Mouse (Mus musculus) adrenal gland, postnatal 14 days (tissue): ENCODE data around the gene Tmod3. TPM values are rescaled to one million over a fixed set of nuclear protein-coding genes. Genes with fewer than 3 reads are reported as not detected.
"Not testable (repeated sequence)": the region's sequence is repeated elsewhere in the genome, so short reads cannot be mapped to it uniquely, and the experiment has no call there.

Experiments
- DNase-seq: peaks from one replicate; pipeline ENCODE4 v3.0.0; 2021; ENCODE audit warnings: mixed read lengths
- total RNA-seq: library from RNA; stranded (reverse); gene quantifications from 2 replicates; pipeline ENCODE4 v1.2.3, GENCODE M21; 2021

Gene Tmod3
- total RNA-seq, 1 experiment from 2014 or later: 73.6 TPM

DNA sequence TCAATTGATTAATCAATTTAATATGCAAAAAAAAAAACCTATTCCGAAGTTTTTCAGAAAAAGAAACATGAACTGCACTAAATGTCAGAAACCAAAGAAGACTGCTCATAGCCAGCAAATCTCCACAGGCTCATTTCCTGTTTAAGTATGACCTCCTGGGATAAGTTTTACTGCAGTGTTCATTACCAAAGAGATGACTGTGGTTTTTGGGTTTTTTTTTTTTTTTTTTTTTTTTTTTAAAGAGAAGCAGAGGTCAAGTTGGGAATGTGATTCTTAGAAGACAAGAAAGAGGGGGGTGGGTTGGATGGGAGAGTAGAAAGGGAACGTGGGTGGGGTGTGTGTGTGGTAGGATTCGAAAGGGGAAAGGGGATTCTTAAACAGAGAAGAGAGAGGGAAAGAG lies 1.1 kb downstream of the Tmod3 start:
- no peak for DNase-seq

- no peak for DNase-seq
Measured at GRCm38 (mm10) chr9:75553719-75554118, 5.7 kb downstream of the Tmod3 start.

GRCm38 (mm10) chr9:75551342-75551741 lies 8.1 kb downstream of the Tmod3 start:
- no peak for DNase-seq

- DNase-seq: no peak
Measured at GRCm38 (mm10) chr9:75549010-75549409, 10.4 kb downstream of the Tmod3 start.

- DNase-seq: peak; percentile 92
Measured at GRCm38 (mm10) chr9:75546885-75547553, 12.4 kb downstream of the Tmod3 start.

GRCm38 (mm10) chr9:75545514-75545913 lies 13.9 kb downstream of the Tmod3 start:
- DNase-seq: no peak

GRCm38 (mm10) chr9:75541497-75541896 lies 18.0 kb downstream of the Tmod3 start:
- DNase-seq: peak; percentile 43

DNA sequence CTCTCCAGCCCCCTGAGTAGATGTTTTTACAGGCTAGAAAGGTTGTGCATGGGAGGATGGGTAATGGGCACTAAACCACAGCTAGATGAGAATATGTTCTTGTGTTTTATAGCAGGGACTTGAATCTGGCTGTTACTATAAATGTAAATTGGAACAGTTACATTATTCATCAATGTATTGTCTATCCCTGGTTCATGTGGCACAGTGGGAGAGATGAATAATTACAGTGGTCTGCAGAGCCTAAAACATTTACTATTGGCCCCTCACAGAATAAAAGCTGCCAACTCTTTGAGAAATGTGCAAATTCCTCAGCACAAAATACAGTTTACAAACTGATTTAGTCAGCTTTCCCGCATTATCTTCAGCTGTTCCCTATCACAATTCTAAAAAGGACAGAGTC lies 23.0 kb downstream of the Tmod3 start:
- no peak for DNase-seq

- no peak for DNase-seq
Measured at GRCm38 (mm10) chr9:75534431-75534962, 25.0 kb downstream of the Tmod3 start.

DNA sequence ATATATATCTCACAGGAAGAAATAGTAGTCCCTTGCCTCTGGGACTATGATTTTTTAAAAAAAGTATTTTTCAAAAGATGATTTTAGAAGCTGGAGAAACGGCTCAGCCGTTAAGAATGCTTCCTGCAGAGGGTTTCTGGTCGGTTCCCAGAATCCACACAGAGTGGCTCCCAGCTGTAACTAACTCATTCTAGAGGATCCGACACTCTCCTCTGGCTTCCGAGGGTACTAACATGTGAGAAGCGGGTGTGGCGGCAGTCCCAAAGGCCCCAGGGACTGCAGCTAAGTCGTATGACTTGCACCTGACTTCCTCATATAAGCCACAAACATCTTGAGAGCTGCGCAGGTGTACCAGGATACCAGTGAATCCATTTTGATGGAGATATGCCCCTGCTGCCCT lies 26.5 kb downstream of the Tmod3 start:
- not testable (repeated sequence) for DNase-seq

DNA sequence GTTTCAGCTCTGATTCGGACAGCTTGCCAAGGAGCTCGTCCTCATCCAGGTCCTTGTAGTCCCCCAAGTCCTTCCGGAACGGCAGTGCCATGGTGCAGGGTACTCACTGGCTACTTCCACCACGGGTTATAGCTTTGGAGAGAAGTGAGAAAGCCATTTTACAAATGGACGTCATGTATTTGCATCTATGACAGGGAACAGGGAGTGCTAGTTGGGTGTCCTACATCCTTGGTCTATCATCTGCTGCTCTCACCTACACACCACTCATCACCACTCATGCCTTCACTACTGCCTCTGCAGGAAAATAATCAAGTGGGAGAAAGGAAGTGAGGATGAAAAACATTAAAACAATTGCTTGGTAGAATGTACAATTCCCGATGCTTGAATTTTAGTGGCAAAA lies 27.0 kb downstream of the Tmod3 start:
- no peak for DNase-seq

- DNase-seq: peak; percentile 27
Measured at GRCm38 (mm10) chr9:75529358-75529757, 30.1 kb downstream of the Tmod3 start.

DNA sequence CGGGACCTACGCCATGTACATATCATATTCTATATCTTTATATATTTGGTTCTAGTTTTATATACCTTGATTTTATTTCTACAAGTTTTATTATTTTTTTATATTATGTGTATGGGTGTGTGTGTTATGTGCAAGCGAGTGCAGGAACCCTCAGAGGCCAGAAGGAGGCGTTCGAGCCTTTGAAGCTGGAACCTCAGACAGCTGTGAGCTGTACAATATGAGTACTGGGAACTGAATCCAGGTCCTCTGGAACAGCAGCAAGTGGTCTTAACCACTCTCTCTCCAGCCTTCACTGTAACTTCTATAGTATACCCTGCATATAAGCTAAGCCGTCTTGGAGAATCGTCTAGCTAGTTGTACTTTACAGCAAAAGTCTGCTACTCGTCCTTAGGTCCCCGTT lies 31.4 kb downstream of the Tmod3 start:
- no peak for DNase-seq

DNA sequence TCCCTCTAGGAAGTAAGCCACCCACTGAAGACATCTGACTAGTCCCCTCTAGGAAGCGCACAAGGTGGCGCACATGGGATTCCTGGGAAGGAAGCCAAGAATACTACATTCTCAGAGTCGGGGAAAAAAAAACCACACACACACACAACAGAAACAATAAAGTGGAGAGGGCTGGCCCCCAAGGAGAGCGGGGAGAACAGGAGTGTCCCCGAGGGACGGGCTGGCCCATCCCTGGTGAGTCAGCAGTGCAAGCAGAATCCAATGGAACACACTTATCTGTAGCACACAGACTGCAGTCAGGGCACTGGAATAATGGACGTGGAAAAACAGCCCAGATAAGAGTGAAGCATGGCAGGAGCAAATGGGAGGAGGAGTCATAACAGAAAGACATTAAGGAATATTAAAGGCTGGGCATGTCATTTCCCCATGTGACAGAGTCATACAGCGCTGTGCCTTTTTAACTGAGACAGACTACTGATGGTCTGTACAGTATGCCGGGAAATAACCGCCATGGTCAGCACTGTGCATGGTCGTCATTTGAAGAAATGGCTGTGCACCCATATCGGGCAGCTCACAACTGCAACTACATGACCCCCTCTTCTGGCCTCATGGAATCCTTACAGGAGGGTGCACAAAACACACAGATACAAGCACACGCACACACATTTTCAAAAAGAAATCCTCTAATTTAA lies 31.9 kb downstream of the Tmod3 start:
- DNase-seq: peak; percentile 58

GRCm38 (mm10) chr9:75523646-75524045 lies 35.8 kb downstream of the Tmod3 start:
- DNase-seq: no peak

DNA sequence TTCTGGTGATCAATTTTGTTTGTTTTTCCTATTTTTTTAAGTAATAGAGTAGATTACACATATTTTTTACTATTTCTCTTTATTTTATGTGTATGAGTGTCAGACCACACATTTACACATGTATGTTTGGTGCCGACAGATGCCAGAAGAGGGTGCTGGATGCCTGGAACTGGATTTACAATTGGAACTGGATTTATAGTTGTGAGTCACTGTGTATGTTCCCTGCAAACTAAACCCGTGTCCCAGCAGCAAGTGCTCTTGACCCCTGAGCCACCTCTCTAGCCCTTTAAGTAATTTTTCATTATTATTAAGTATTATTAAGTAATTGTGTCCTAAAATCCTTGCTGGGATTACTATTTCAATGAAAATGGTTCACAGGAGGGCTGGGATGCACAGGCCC lies 37.2 kb downstream of the Tmod3 start:
- DNase-seq: no peak

DNA sequence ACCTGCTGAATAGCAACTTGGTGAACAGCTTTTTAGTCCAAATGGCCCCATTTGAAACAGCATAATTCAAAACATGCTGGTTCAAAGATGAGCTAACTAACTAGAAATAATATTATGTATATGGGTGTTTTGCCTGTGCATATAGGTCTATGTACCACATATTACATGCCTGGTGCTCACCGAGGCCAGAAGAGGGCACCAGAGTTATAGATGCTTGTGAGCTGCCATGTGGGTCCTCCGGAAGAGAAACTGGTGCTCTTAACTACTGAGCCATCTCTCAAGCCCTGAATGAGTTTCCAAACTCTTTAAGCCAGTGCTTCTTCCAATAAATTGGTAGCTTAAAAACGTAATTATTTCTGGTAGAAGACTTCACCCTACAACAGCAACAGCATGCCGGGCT lies 37.7 kb downstream of the Tmod3 start:
- DNase-seq: peak; percentile 78

GRCm38 (mm10) chr9:75520940-75521339 lies 38.5 kb downstream of the Tmod3 start:
- DNase-seq: no peak

GRCm38 (mm10) chr9:75517751-75518150 lies 41.7 kb downstream of the Tmod3 start:
- DNase-seq: no peak

GRCm38 (mm10) chr9:75515464-75516113 lies 43.9 kb downstream of the Tmod3 start:
- DNase-seq: peak; percentile 58

DNA sequence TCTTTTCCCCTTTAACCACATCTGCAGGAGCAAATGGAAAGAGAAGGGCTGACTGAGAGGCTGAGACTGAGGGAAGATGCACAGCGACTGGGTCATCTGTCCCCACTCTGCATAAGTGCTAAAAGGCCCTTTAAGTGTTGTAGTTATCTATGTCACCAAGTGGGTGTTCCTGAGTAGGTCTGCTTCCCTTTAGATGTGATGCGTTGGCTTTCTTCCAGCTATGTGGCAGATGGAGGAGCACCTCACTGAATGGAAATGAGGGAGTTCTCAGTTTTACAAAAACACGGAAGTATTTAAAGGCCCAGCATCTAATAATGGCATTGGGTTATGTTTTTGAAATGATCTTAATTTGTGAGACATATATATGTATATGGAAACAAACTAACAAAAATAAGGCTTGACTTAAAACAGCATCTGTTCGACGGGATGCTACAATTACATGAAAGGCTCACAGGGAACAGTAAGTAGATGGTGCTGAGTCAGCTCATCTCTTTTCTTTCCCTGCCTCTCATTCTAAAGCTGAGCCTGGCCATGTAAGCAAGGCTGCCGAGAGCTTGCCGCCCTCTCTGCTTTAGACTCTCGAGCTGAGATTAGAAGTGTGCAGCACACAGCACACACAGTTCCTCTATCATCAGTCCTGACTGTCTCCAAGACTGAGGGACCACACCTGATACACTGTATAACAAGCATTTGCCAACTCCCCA lies 48.1 kb downstream of the Tmod3 start:
- no peak for DNase-seq

- DNase-seq: no peak
Measured at GRCm38 (mm10) chr9:75504311-75504710, 55.1 kb downstream of the Tmod3 start.

DNA sequence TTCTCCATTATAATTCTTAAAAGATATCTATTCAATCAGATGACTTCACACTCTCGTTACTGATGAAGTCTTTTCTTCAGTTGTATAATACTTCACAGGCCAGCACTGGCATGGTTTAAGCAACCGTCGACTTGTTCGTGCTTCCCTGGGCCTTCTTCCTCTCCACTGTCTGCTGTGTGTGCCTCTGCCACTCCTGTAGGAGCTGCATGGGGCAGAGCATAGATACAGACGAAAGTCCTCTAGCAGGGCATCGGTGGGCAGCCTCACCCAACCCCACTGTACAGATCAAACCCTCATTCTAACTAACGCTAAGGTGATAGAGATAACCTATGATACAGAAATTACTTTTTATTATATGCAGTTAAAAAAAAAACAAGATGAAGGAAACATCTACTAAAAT lies 60.9 kb downstream of the Tmod3 start:
- DNase-seq: no peak
